ENCODE assay signal across 11 mouse cellular contexts in genomic region chr16:24960901-24961806, GRCm38 (mm10).
A peak's percentile ranks its signal among the peaks of the same experiment; 100 is the strongest.
DNase-seq lines count a peak whose midpoint lies in the region; ATAC-seq lines count a peak whose summit lies in the region.
"Had no signal": no experiment of that assay in that cellular context is flagged by ENCODE, and none has a peak within 500 bp of the region (broad histone marks: within the 10 kb centered on the region; RNA-seq: fewer than 3 reads in every experiment).

No protein-coding gene starts in this region.

- peak overlapping the region; percentile 22; the same call in 1 of the 2 replicates for H3K27ac ChIP-seq in stomach, embryonic 16.5 days (ENCODE audit: low read length)
- H3K27ac ChIP-seq in midbrain, embryonic 14.5 days (replicated peaks; ENCODE audit: low read depth, low read length): no peak overlapping the region
- H3K27ac ChIP-seq in midbrain, embryonic 16.5 days (ENCODE audit: low read length): no peak overlapping the region
- H3K27ac ChIP-seq: kidney, postnatal 0 days had no signal

- WGBS in stomach, embryonic 16.5 days: 77% methylated on average over 10 of the region's 10 CpGs
- 76% methylated on average over 10 of the region's 10 CpGs for WGBS in midbrain, embryonic 14.5 days
- 76% methylated on average over 10 of the region's 10 CpGs for WGBS in midbrain, embryonic 16.5 days

- H3K4me2 ChIP-seq in stomach, embryonic 16.5 days (ENCODE audit: low read depth, low read length): no peak overlapping the region
- H3K4me2 ChIP-seq in midbrain, embryonic 14.5 days (ENCODE audit: low read length): no peak overlapping the region
- H3K4me2 ChIP-seq in midbrain, embryonic 16.5 days (ENCODE audit: low read length): no peak overlapping the region

- no peaks in the 10 kb centered on the region for H3K9me3 ChIP-seq in stomach, embryonic 16.5 days (replicated peaks; ENCODE audit: control insufficient read depth, low read length)
- no peaks in the 10 kb centered on the region for H3K9me3 ChIP-seq in midbrain, embryonic 14.5 days (ENCODE audit: control insufficient read depth, low read length)
- H3K9me3 ChIP-seq in midbrain, embryonic 16.5 days (replicated peaks; ENCODE audit: control insufficient read depth, low read length, poor library complexity, severe bottlenecking): no peaks in the 10 kb centered on the region

- no peak for ATAC-seq in stomach, embryonic 16.5 days (ENCODE audit: insufficient read depth, low FRiP score)
- ATAC-seq in midbrain, embryonic 14.5 days (ENCODE audit: low FRiP score, low TSS enrichment): no peak
- ATAC-seq in midbrain, embryonic 16.5 days: no peak

- DNase-seq in gastrocnemius, adult 18-20 months (ENCODE audit: low spot score): peak; percentile 13
- no peak for DNase-seq in gastrocnemius, postnatal 25 days
- peak; percentile 49 for DNase-seq in ovary, adult 18-20 months (ENCODE audit: low spot score)
- DNase-seq in ovary, postnatal 14 days (ENCODE audit: low spot score): no peak
- DNase-seq in fibroblast of lung, adult 2 months (ENCODE audit: low read depth): peak; percentile 64
- DNase-seq in midbrain, embryonic 14.5 days: no peak
- DNase-seq: gastrocnemius, postnatal 36 days; thymus, postnatal 4 days had no signal

- no peak overlapping the region for H3K4me3 ChIP-seq in stomach, embryonic 16.5 days (replicated peaks; ENCODE audit: low read length)
- H3K4me3 ChIP-seq in midbrain, embryonic 14.5 days (replicated peaks; ENCODE audit: low read depth, low read length): no peak overlapping the region
- no peak overlapping the region for H3K4me3 ChIP-seq in midbrain, embryonic 16.5 days (ENCODE audit: low read depth, low read length)

- H3K4me1 ChIP-seq in stomach, embryonic 16.5 days (ENCODE audit: control insufficient read depth, insufficient read depth, low read length): no peaks in the 10 kb centered on the region
- H3K4me1 ChIP-seq in midbrain, embryonic 14.5 days (ENCODE audit: control insufficient read depth, insufficient read depth, low read length): no peaks in the 10 kb centered on the region
- H3K4me1 ChIP-seq in midbrain, embryonic 16.5 days (ENCODE audit: control insufficient read depth, insufficient read depth, low read length): no peaks in the 10 kb centered on the region

- no peaks in the 10 kb centered on the region for H3K36me3 ChIP-seq in stomach, embryonic 16.5 days (ENCODE audit: control insufficient read depth, insufficient read depth, low read length)
- no peaks in the 10 kb centered on the region for H3K36me3 ChIP-seq in midbrain, embryonic 14.5 days (ENCODE audit: control insufficient read depth, insufficient read depth, low read length)
- no peaks in the 10 kb centered on the region for H3K36me3 ChIP-seq in midbrain, embryonic 16.5 days (ENCODE audit: control insufficient read depth, insufficient read depth, low read length)

- H3K27me3 ChIP-seq in stomach, embryonic 16.5 days (ENCODE audit: control insufficient read depth, insufficient read depth, low read length): no peaks in the 10 kb centered on the region
- H3K27me3 ChIP-seq in midbrain, embryonic 14.5 days (ENCODE audit: control insufficient read depth, insufficient read depth, low read length): no peaks in the 10 kb centered on the region
- H3K27me3 ChIP-seq in midbrain, embryonic 16.5 days (ENCODE audit: control insufficient read depth, insufficient read depth, low read depth, low read length): no peaks in the 10 kb centered on the region

- no peak overlapping the region for H3K9ac ChIP-seq in stomach, embryonic 16.5 days (ENCODE audit: low read length)
- no peak overlapping the region for H3K9ac ChIP-seq in midbrain, embryonic 14.5 days (replicated peaks; ENCODE audit: low read length)
- no peak overlapping the region for H3K9ac ChIP-seq in midbrain, embryonic 16.5 days (ENCODE audit: low read depth, low read length)

Comparison
In these comparisons a context has a peak if more than half of its experiments do, and no peak if none do; other contexts are left out.
1. DNase-seq: peak in gastrocnemius, adult 18-20 months (single experiment), ovary, adult 18-20 months (single experiment) and fibroblast of lung, adult 2 months (single experiment); none in gastrocnemius, postnatal 25 days (single experiment), ovary, postnatal 14 days (single experiment) and midbrain, embryonic 14.5 days (single experiment).